Mouse (Mus musculus) lung, postnatal 0 days (tissue): ENCODE measurements around the gene Kif15. TPM values are rescaled to one million over a fixed set of nuclear protein-coding genes. Genes with fewer than 3 reads are reported as not detected.

Source experiments
- ATAC-seq: fragments of 200-750 bp; cut with Nextera tagmentation; 2 replicates; pipeline ENCODE4 v1.8.0; 2017; ENCODE audit warnings: moderate library complexity
- DNase-seq: peaks from one replicate; pipeline ENCODE4 v3.0.0-alpha.2; 2016; ENCODE audit warnings: low spot score
- H3K27ac ChIP-seq: fragments of 300-500 bp; sonication (generic); 2 replicates; pipeline ENCODE4 v1.5.1; 2014; ENCODE audit warnings: antibody characterized with exemption, mild to moderate bottlenecking, low read length, mixed read lengths
- H3K27me3 ChIP-seq: fragments of 300-500 bp; sonication (generic); replicated peaks from 2 replicates; pipeline ENCODE4 v1.6.1; 2014; ENCODE audit warnings: low read length, mixed read lengths; ENCODE audit not compliant: insufficient read depth
- H3K36me3 ChIP-seq: fragments of 300-500 bp; sonication (generic); 2 replicates; pipeline ENCODE4 v1.6.1; 2014; ENCODE audit warnings: low read length, mixed read lengths; ENCODE audit not compliant: insufficient read depth
- H3K4me1 ChIP-seq: fragments of 300-500 bp; sonication (generic); 2 replicates; pipeline ENCODE4 v1.6.1; 2014; ENCODE audit warnings: antibody characterized with exemption, low read depth, low read length, mixed read lengths; ENCODE audit not compliant: insufficient read depth
- H3K4me2 ChIP-seq: fragments of 300-500 bp; sonication (generic); replicated peaks from 2 replicates; pipeline ENCODE4 v1.6.1; 2014; ENCODE audit warnings: low read depth, mild to moderate bottlenecking, low read length, moderate library complexity, mixed read lengths
- H3K4me3 ChIP-seq: fragments of 300-500 bp; sonication (generic); 2 replicates; pipeline ENCODE4 v1.5.1; 2014; ENCODE audit warnings: low read depth, low read length
- H3K9ac ChIP-seq: fragments of 300-500 bp; sonication (generic); replicated peaks from 2 replicates; pipeline ENCODE4 v1.6.1; 2014; ENCODE audit warnings: low read depth, mild to moderate bottlenecking
- H3K9me3 ChIP-seq: fragments of 300-500 bp; sonication (generic); 2 replicates; pipeline ENCODE4 v1.6.1; 2016; ENCODE audit warnings: low read length, mixed read lengths
- CTCF ChIP-seq: IDR thresholded peaks from 2 replicates; pipeline ENCODE4 v1.5.1; 2016; ENCODE audit warnings: antibody characterized with exemption, mild to moderate bottlenecking
- EP300 ChIP-seq: IDR thresholded peaks from 2 replicates; pipeline ENCODE4 v1.6.1; 2016; ENCODE audit warnings: antibody characterized with exemption, mild to moderate bottlenecking, control low read depth
- WGBS: fragments of 180-500 bp; shearing (Covaris S2); extraction: QIAGEN DNeasy Blood & Tissue Kit; methylation state at CpG from one replicate; pipeline ENCODE4 v1.1.7; 2014; 5-methylcytosine and 5-hydroxymethylcytosine counted together
- polyA plus RNA-seq: library from polyadenylated mRNA; unstranded; fragments of >200 nt; fragmentation: Nextera tagmentation; extraction: Ambion mirVana; gene quantifications from 2 replicates; pipeline ENCODE4 v1.2.1, GENCODE M21; 2015

The Kif15 gene
- polyA plus RNA-seq, 1 experiment from 2014 or later = 3.5 TPM

DNA sequence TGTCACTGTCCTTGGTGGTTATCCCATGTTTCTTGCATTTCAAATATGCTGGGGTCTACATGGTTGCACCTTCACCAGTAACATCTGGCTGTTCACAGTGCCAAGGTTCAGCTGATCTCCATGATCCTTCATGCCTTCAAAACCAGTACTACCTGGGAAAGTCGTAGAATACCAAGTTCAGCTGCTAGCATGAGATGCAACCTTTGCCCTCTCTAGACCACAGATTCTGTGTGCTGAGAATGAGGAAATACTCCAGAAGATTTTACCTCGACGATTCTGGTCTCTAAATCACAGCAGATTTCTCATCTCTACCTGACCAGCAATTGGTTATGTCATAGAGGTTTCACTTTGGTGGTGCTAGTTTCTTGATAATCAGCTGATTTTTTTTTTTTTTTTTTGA, 109.3 kb downstream of the Kif15 start:
- no peak for ATAC-seq

More for the DNA sequence above, 109.3 kb downstream of the Kif15 start:
- Histone ChIP-seq H3K4me1 (no peaks in the 10 kb centered on the region), H3K36me3 (no peaks in the 10 kb centered on the region), H3K4me3 (no peak overlapping the region), H3K9ac (no peak overlapping the region), H3K27ac (no peak overlapping the region), H3K4me2 (no peak overlapping the region), H3K9me3 (no peaks in the 10 kb centered on the region), H3K27me3 (no peaks in the 10 kb centered on the region)
- DNase-seq = no peak
- 63% methylated on average over 3 of the region's 3 CpGs for WGBS
- TF ChIP-seq EP300 = no peak
- TF ChIP-seq CTCF = no peak

Other genes with a start within 250 kb of the Kif15 start
- gene Topaz1, start 203.7 kb upstream of the Kif15 start, polyA plus RNA-seq = 0.05 and 0.16 TPM in 2 replicates
- gene Tcaim, start 145.5 kb upstream of the Kif15 start, polyA plus RNA-seq = 4.7 and 5.0 TPM in 2 replicates
- 0.24 and 0.33 TPM in 2 replicates for gene Gm35549, start 107.0 kb upstream of the Kif15 start, polyA plus RNA-seq
- 21.7 and 25.4 TPM in 2 replicates for gene Zfp445, start 85.0 kb upstream of the Kif15 start, polyA plus RNA-seq
- gene Zkscan7, start 65.4 kb upstream of the Kif15 start, polyA plus RNA-seq = 2.7 and 2.9 TPM in 2 replicates
- gene Zfp105, start 28.0 kb upstream of the Kif15 start, polyA plus RNA-seq = 9.6 and 11.0 TPM in 2 replicates
- 39.2 and 42.5 TPM in 2 replicates for gene 1110059G10Rik, start within 50 bp of the Kif15 start, polyA plus RNA-seq
- gene Tmem42, start 70.3 kb downstream of the Kif15 start, polyA plus RNA-seq = 44.7 and 55.7 TPM in 2 replicates
- 1.1 and 1.2 TPM in 2 replicates for gene Tgm4, start 83.7 kb downstream of the Kif15 start, polyA plus RNA-seq
- 127 and 130 TPM in 2 replicates for gene Zdhhc3, start 162.2 kb downstream of the Kif15 start, polyA plus RNA-seq
- gene Exosc7, start 162.2 kb downstream of the Kif15 start, polyA plus RNA-seq = 139 and 145 TPM in 2 replicates
- gene Clec3b, start 199.9 kb downstream of the Kif15 start, polyA plus RNA-seq = 84.7 and 86.6 TPM in 2 replicates